Mouse (Mus musculus): ENCODE results near the gene Slc39a1.
"Not testable (repeated sequence)": the region's sequence is repeated elsewhere in the genome, so short reads cannot be mapped to it uniquely, and the experiment has no call there.

Slc39a1 gene

GRCm38 (mm10) chr3:90265932-90266741, 18.2 kb downstream of the Slc39a1 start:
- DNase-seq (ENCODE audit: low spot score) = peak; percentile 51

GRCm38 (mm10) chr3:90266901-90267775, 19.2 kb downstream of the Slc39a1 start:
- DNase-seq (ENCODE audit: low spot score) = no peak

GRCm38 (mm10) chr3:90268190-90268589, 20.2 kb downstream of the Slc39a1 start:
- DNase-seq (ENCODE audit: low spot score) = no peak

GRCm38 (mm10) chr3:90268971-90269370, 21.0 kb downstream of the Slc39a1 start:
- DNase-seq (ENCODE audit: low spot score) = no peak

GRCm38 (mm10) chr3:90270784-90271183, 22.8 kb downstream of the Slc39a1 start:
- DNase-seq (ENCODE audit: low spot score) = no peak

- no peak for DNase-seq (ENCODE audit: low spot score)
Observed at GRCm38 (mm10) chr3:90272170-90272569, 24.2 kb downstream of the Slc39a1 start.

GRCm38 (mm10) chr3:90273855-90274254, 25.9 kb downstream of the Slc39a1 start:
- no peak for DNase-seq (ENCODE audit: low spot score)

- no peak for DNase-seq (ENCODE audit: low spot score)
Observed at GRCm38 (mm10) chr3:90275286-90275685, 27.3 kb downstream of the Slc39a1 start.

GRCm38 (mm10) chr3:90276858-90277257, 28.9 kb downstream of the Slc39a1 start:
- no peak for DNase-seq (ENCODE audit: low spot score)

- DNase-seq (ENCODE audit: low spot score) = no peak
Observed at GRCm38 (mm10) chr3:90277793-90278192, 29.8 kb downstream of the Slc39a1 start.

- DNase-seq (ENCODE audit: low spot score) = no peak
Observed at GRCm38 (mm10) chr3:90278211-90278610, 30.2 kb downstream of the Slc39a1 start.

GRCm38 (mm10) chr3:90279216-90279615, 31.2 kb downstream of the Slc39a1 start:
- no peak for DNase-seq (ENCODE audit: low spot score)

- DNase-seq (ENCODE audit: low spot score) = no peak
Observed at GRCm38 (mm10) chr3:90279743-90280142, 31.8 kb downstream of the Slc39a1 start.

GRCm38 (mm10) chr3:90280708-90281107, 32.7 kb downstream of the Slc39a1 start:
- DNase-seq (ENCODE audit: low spot score) = no peak

GRCm38 (mm10) chr3:90284150-90284549, 36.2 kb downstream of the Slc39a1 start:
- no peak for DNase-seq (ENCODE audit: low spot score)

GRCm38 (mm10) chr3:90289403-90289802, 41.4 kb downstream of the Slc39a1 start:
- not testable (repeated sequence) for DNase-seq (ENCODE audit: low spot score)

- no peak for DNase-seq (ENCODE audit: low spot score)
Observed at GRCm38 (mm10) chr3:90290602-90291001, 42.6 kb downstream of the Slc39a1 start.

GRCm38 (mm10) chr3:90291982-90292344, 44.0 kb downstream of the Slc39a1 start:
- DNase-seq (ENCODE audit: low spot score) = peak; percentile 11

- peak; percentile 99 for DNase-seq (ENCODE audit: low spot score)
Observed at GRCm38 (mm10) chr3:90292345-90293275, 44.6 kb downstream of the Slc39a1 start, which contains the start of gene Gatad2b. Gene Gatad2b (plus strand): TSS chr3:90293178.

- DNase-seq (ENCODE audit: low spot score) = peak; percentile 40
Observed at GRCm38 (mm10) chr3:90293352-90294063, 45.5 kb downstream of the Slc39a1 start.

- no peak for DNase-seq (ENCODE audit: low spot score)
Observed at GRCm38 (mm10) chr3:90294064-90294440, 46.1 kb downstream of the Slc39a1 start.

Data from c-Kit-positive CD71-positive TER-119-positive erythroid progenitor cells, embryonic 14.5 days (primary cell).